Mouse (Mus musculus) limb, embryonic 15.5 days (tissue): ENCODE data around the gene Eng. TPM values are rescaled to one million over a fixed set of nuclear protein-coding genes. Genes with fewer than 3 reads are reported as not detected.

Experiments used
- ATAC-seq: fragments of 200-750 bp; cut with Nextera tagmentation; 2 replicates; pipeline ENCODE4 v1.8.0; 2017; ENCODE audit warnings: low read depth, moderate TSS enrichment; ENCODE audit not compliant: insufficient number of reproducible peaks, low FRiP score, low TSS enrichment
- H3K27ac ChIP-seq: fragments of 300-500 bp; sonication (generic); 2 replicates; pipeline ENCODE4 v1.5.1; 2015; ENCODE audit warnings: moderate library complexity, mild to moderate bottlenecking, inconsistent platforms
- H3K27me3 ChIP-seq: fragments of 300-500 bp; sonication (generic); 2 replicates; pipeline ENCODE4 v1.6.1; 2015; ENCODE audit warnings: inconsistent platforms
- H3K36me3 ChIP-seq: fragments of 300-500 bp; sonication (generic); 2 replicates; pipeline ENCODE4 v1.6.1; 2015; ENCODE audit warnings: inconsistent platforms
- H3K4me1 ChIP-seq: fragments of 300-500 bp; sonication (generic); 2 replicates; pipeline ENCODE4 v1.6.1; 2015; ENCODE audit warnings: inconsistent platforms
- H3K4me2 ChIP-seq: fragments of 300-500 bp; sonication (generic); 2 replicates; pipeline ENCODE4 v1.6.1; 2015; ENCODE audit warnings: mild to moderate bottlenecking, inconsistent platforms
- H3K4me3 ChIP-seq: fragments of 300-500 bp; sonication (generic); 2 replicates; pipeline ENCODE4 v1.5.1; 2015; ENCODE audit warnings: mild to moderate bottlenecking, inconsistent platforms
- H3K9ac ChIP-seq: fragments of 300-500 bp; sonication (generic); 2 replicates; pipeline ENCODE4 v1.6.1; 2015; ENCODE audit warnings: inconsistent platforms
- H3K9me3 ChIP-seq: fragments of 300-500 bp; sonication (generic); 2 replicates; pipeline ENCODE4 v1.6.1; 2016; ENCODE audit warnings: inconsistent platforms
- WGBS: fragments of 180-500 bp; shearing (Covaris S2); methylation state at CpG from one replicate; pipeline ENCODE4 v1.1.7; 2015; 5-methylcytosine and 5-hydroxymethylcytosine counted together
- polyA plus RNA-seq: library from polyadenylated mRNA; unstranded; fragments of >200 nt; fragmentation: Nextera tagmentation; extraction: Ambion mirVana; gene quantifications from 2 replicates; pipeline ENCODE4 v1.2.1, GENCODE M21; 2015

Gene Eng
- polyA plus RNA-seq, 1 experiment from 2014 or later, result 64.6 TPM

- H3K4me2 ChIP-seq, result no peak overlapping the region
- no peaks in the 10 kb centered on the region for H3K9me3 ChIP-seq
- H3K27ac ChIP-seq, result peak overlapping the region; percentile 75; the same call in 1 of the 2 replicates
- H3K36me3 ChIP-seq, result 0 out of 2 replicates have a peak, but pooled peaks cover 5% of the 10 kb centered on the region
- H3K9ac ChIP-seq, result no peak overlapping the region
- H3K4me3 ChIP-seq, result no peak overlapping the region
- H3K27me3 ChIP-seq, result no peaks in the 10 kb centered on the region
- WGBS, result 57% methylated on average over 14 of the region's 14 CpGs
- ATAC-seq, result no peak
- peaks cover 27% of the 10 kb centered on the region for H3K4me1 ChIP-seq
Measured at GRCm38 (mm10) chr2:32654743-32655393, 8.5 kb downstream of the Eng start.

GRCm38 (mm10) chr2:32655394-32655744 lies 9.0 kb downstream of the Eng start:
- 0 out of 2 replicates have a peak, but pooled peaks cover 5% of the 10 kb centered on the region for H3K36me3 ChIP-seq
- H3K27me3 ChIP-seq, result no peaks in the 10 kb centered on the region
- peaks cover 27% of the 10 kb centered on the region for H3K4me1 ChIP-seq
- no peak overlapping the region for H3K4me2 ChIP-seq
- H3K27ac ChIP-seq, result peak overlapping the region; percentile 75
- no peak for ATAC-seq
- H3K9me3 ChIP-seq, result no peaks in the 10 kb centered on the region
- H3K4me3 ChIP-seq, result no peak overlapping the region
- H3K9ac ChIP-seq, result no peak overlapping the region
- 70% methylated on average over 3 of the region's 3 CpGs for WGBS

GRCm38 (mm10) chr2:32655826-32656225 lies 9.4 kb downstream of the Eng start:
- Histone ChIP-seq H3K4me2 (no peak overlapping the region), H3K4me1 (peaks cover 27% of the 10 kb centered on the region), H3K9me3 (no peaks in the 10 kb centered on the region), H3K9ac (no peak overlapping the region), H3K4me3 (no peak overlapping the region), H3K36me3 (0 out of 2 replicates have a peak, but pooled peaks cover 5% of the 10 kb centered on the region), H3K27ac (peak overlapping the region; percentile 75), H3K27me3 (no peaks in the 10 kb centered on the region)
- ATAC-seq, result peak; percentile 33; the same call in 1 of the 2 replicates
- WGBS, result 24% methylated on average over 12 of the region's 12 CpGs

GRCm38 (mm10) chr2:32658873-32659272 lies 12.5 kb downstream of the Eng start:
- 86% methylated on average over 2 of the region's 2 CpGs for WGBS
- peaks cover 28% of the 10 kb centered on the region for H3K4me1 ChIP-seq
- no peak overlapping the region for H3K9ac ChIP-seq
- no peaks in the 10 kb centered on the region for H3K9me3 ChIP-seq
- 0 out of 2 replicates have a peak, but pooled peaks cover 5% of the 10 kb centered on the region for H3K36me3 ChIP-seq
- H3K4me3 ChIP-seq, result no peak overlapping the region
- ATAC-seq, result no peak
- no peak overlapping the region for H3K27ac ChIP-seq
- H3K4me2 ChIP-seq, result no peak overlapping the region
- H3K27me3 ChIP-seq, result no peaks in the 10 kb centered on the region

- no peaks in the 10 kb centered on the region for H3K9me3 ChIP-seq
- H3K9ac ChIP-seq, result no peak overlapping the region
- 0 out of 2 replicates have a peak, but pooled peaks cover 5% of the 10 kb centered on the region for H3K36me3 ChIP-seq
- peaks cover 12% of the 10 kb centered on the region for H3K4me1 ChIP-seq
- WGBS, result 30% methylated on average over 7 of the region's 7 CpGs
- H3K27me3 ChIP-seq, result no peaks in the 10 kb centered on the region
- H3K4me3 ChIP-seq, result no peak overlapping the region
- ATAC-seq, result 0 out of 2 replicates have a peak, but pooled peaks have one; percentile 36
- H3K4me2 ChIP-seq, result no peak overlapping the region
- peak overlapping the region; percentile 70 for H3K27ac ChIP-seq
Measured at GRCm38 (mm10) chr2:32661509-32662107, 15.2 kb downstream of the Eng start.

GRCm38 (mm10) chr2:32662291-32662690 lies 15.9 kb downstream of the Eng start:
- no peak overlapping the region for H3K9ac ChIP-seq
- no peak for ATAC-seq
- 47% methylated on average over 5 of the region's 5 CpGs for WGBS
- no peak overlapping the region for H3K4me3 ChIP-seq
- H3K27me3 ChIP-seq, result no peaks in the 10 kb centered on the region
- H3K4me1 ChIP-seq, result peaks cover 12% of the 10 kb centered on the region
- H3K36me3 ChIP-seq, result 0 out of 2 replicates have a peak, but pooled peaks cover 5% of the 10 kb centered on the region
- no peak overlapping the region for H3K4me2 ChIP-seq
- no peaks in the 10 kb centered on the region for H3K9me3 ChIP-seq
- H3K27ac ChIP-seq, result peak overlapping the region; percentile 70

GRCm38 (mm10) chr2:32665345-32665744 lies 18.9 kb downstream of the Eng start:
- H3K27me3 ChIP-seq, result no peaks in the 10 kb centered on the region
- 69% methylated on average over 8 of the region's 8 CpGs for WGBS
- H3K4me1 ChIP-seq, result peaks cover 12% of the 10 kb centered on the region
- 0 out of 2 replicates have a peak, but pooled peaks cover 7% of the 10 kb centered on the region for H3K36me3 ChIP-seq
- no peak overlapping the region for H3K4me2 ChIP-seq
- H3K9me3 ChIP-seq, result no peaks in the 10 kb centered on the region
- ATAC-seq, result no peak
- no peak overlapping the region for H3K4me3 ChIP-seq
- no peak overlapping the region for H3K27ac ChIP-seq
- no peak overlapping the region for H3K9ac ChIP-seq

- no peak overlapping the region for H3K9ac ChIP-seq
- H3K4me1 ChIP-seq, result peaks cover 12% of the 10 kb centered on the region
- H3K27ac ChIP-seq, result no peak overlapping the region
- no peak overlapping the region for H3K4me3 ChIP-seq
- no peaks in the 10 kb centered on the region for H3K27me3 ChIP-seq
- no peak for ATAC-seq
- no peaks in the 10 kb centered on the region for H3K9me3 ChIP-seq
- WGBS, result 77% methylated on average over 6 of the region's 6 CpGs
- H3K36me3 ChIP-seq, result peaks cover 8% of the 10 kb centered on the region; the same call in 1 of the 2 replicates
- H3K4me2 ChIP-seq, result no peak overlapping the region
Measured at GRCm38 (mm10) chr2:32665853-32666252, 19.5 kb downstream of the Eng start.

- Histone ChIP-seq H3K27me3 (no peaks in the 10 kb centered on the region), H3K4me3 (no peak overlapping the region), H3K4me2 (no peak overlapping the region), H3K27ac (0 out of 2 replicates have a peak overlapping the region, but pooled peaks have one; percentile 27), H3K4me1 (peaks cover 8% of the 10 kb centered on the region), H3K36me3 (peaks cover 21% of the 10 kb centered on the region), H3K9me3 (no peaks in the 10 kb centered on the region), H3K9ac (no peak overlapping the region)
- no peak for ATAC-seq
- WGBS, result 56% methylated on average over 11 of the region's 11 CpGs
Measured at GRCm38 (mm10) chr2:32667775-32668174, 21.4 kb downstream of the Eng start.

- ATAC-seq, result no peak
- H3K9ac ChIP-seq, result no peak overlapping the region
- H3K4me3 ChIP-seq, result no peak overlapping the region
- no peak overlapping the region for H3K4me2 ChIP-seq
- H3K4me1 ChIP-seq, result peaks cover 9% of the 10 kb centered on the region
- 0 out of 2 replicates have a peak overlapping the region, but pooled peaks have one; percentile 27 for H3K27ac ChIP-seq
- 89% methylated on average over 7 of the region's 7 CpGs for WGBS
- peaks cover 25% of the 10 kb centered on the region for H3K36me3 ChIP-seq
- no peaks in the 10 kb centered on the region for H3K9me3 ChIP-seq
- no peaks in the 10 kb centered on the region for H3K27me3 ChIP-seq
Measured at GRCm38 (mm10) chr2:32668176-32668575, 21.8 kb downstream of the Eng start.

- peaks cover 13% of the 10 kb centered on the region for H3K4me1 ChIP-seq
- H3K36me3 ChIP-seq, result peaks cover 36% of the 10 kb centered on the region
- H3K4me2 ChIP-seq, result no peak overlapping the region
- no peaks in the 10 kb centered on the region for H3K27me3 ChIP-seq
- no peak overlapping the region for H3K27ac ChIP-seq
- 51% methylated on average over 3 of the region's 3 CpGs for WGBS
- no peak overlapping the region for H3K4me3 ChIP-seq
- no peak for ATAC-seq
- H3K9me3 ChIP-seq, result no peaks in the 10 kb centered on the region
- H3K9ac ChIP-seq, result no peak overlapping the region
Measured at GRCm38 (mm10) chr2:32669876-32670275, 23.5 kb downstream of the Eng start.

- Histone ChIP-seq H3K4me3 (no peak overlapping the region), H3K9me3 (no peaks in the 10 kb centered on the region), H3K9ac (no peak overlapping the region), H3K27ac (no peak overlapping the region), H3K4me1 (peaks cover 7% of the 10 kb centered on the region), H3K36me3 (peaks cover 40% of the 10 kb centered on the region), H3K4me2 (no peak overlapping the region), H3K27me3 (no peaks in the 10 kb centered on the region)
- no peak for ATAC-seq
- 88% methylated on average over 9 of the region's 9 CpGs for WGBS
Measured at GRCm38 (mm10) chr2:32671147-32671546, 24.8 kb downstream of the Eng start.
